Mouse (Mus musculus): ENCODE measurements around the gene Ccdc89. TPM values are rescaled to one million over a fixed set of nuclear protein-coding genes. Genes with fewer than 3 reads are reported as not detected.
A peak's percentile ranks its signal among the peaks of the same experiment; 100 is the strongest.

Gene Ccdc89
- polyA plus RNA-seq, 1 experiment: 0.18 TPM

GRCm38 (mm10) chr7:90460930-90461329 is 34.6 kb downstream of the Ccdc89 start:
- no peaks in the 10 kb centered on the region for H3K27me3 ChIP-seq (ENCODE audit: control insufficient read depth, insufficient read depth, low read length)
- H3K4me3 ChIP-seq (ENCODE audit: control insufficient read depth, insufficient read depth, low read length): no peak overlapping the region
- TF ChIP-seq POLR2A (IDR thresholded peaks at IDR 0.05; ENCODE audit: control insufficient read depth, extremely low read depth, insufficient read depth, low read length, poor library complexity) (no peak), CTCF (IDR thresholded peaks at IDR 0.05; ENCODE audit: borderline replicate concordance, control insufficient read depth, extremely low read depth, insufficient read depth, low read length, poor library complexity) (peak; percentile 47; the same call in 1 of the 2 replicates)
- H3K4me1 ChIP-seq (replicated peaks; ENCODE audit: control insufficient read depth, insufficient read depth, low read length): peaks cover 4% of the 10 kb centered on the region; the same call in 1 of the 2 replicates
- peak; percentile 63 for DNase-seq
- no peak overlapping the region for H3K27ac ChIP-seq (ENCODE audit: control insufficient read depth, insufficient read depth, low read length)
- WGBS: 32% methylated on average over 14 of the region's 14 CpGs
- no peaks in the 10 kb centered on the region for H3K36me3 ChIP-seq (ENCODE audit: control insufficient read depth, insufficient read depth, low read length)

- TF ChIP-seq CTCF (IDR thresholded peaks at IDR 0.05; ENCODE audit: borderline replicate concordance, control insufficient read depth, extremely low read depth, insufficient read depth, low read length, poor library complexity) (no peak), POLR2A (IDR thresholded peaks at IDR 0.05; ENCODE audit: control insufficient read depth, extremely low read depth, insufficient read depth, low read length, poor library complexity) (no peak)
- Histone ChIP-seq H3K27me3 (ENCODE audit: control insufficient read depth, insufficient read depth, low read length) (no peaks in the 10 kb centered on the region), H3K27ac (ENCODE audit: control insufficient read depth, insufficient read depth, low read length) (no peak overlapping the region), H3K4me1 (replicated peaks; ENCODE audit: control insufficient read depth, insufficient read depth, low read length) (0 out of 2 replicates have a peak, but pooled peaks cover 4% of the 10 kb centered on the region), H3K36me3 (ENCODE audit: control insufficient read depth, insufficient read depth, low read length) (no peaks in the 10 kb centered on the region), H3K4me3 (ENCODE audit: control insufficient read depth, insufficient read depth, low read length) (no peak overlapping the region)
- DNase-seq: no peak
- 97% methylated on average over 5 of the region's 5 CpGs for WGBS
Observed at GRCm38 (mm10) chr7:90461441-90461840, 35.1 kb downstream of the Ccdc89 start.

- no peak overlapping the region for H3K27ac ChIP-seq (ENCODE audit: control insufficient read depth, insufficient read depth, low read length)
- 10% methylated on average over 2 of the region's 2 CpGs for WGBS
- peaks cover 15% of the 10 kb centered on the region for H3K36me3 ChIP-seq (ENCODE audit: control insufficient read depth, insufficient read depth, low read length)
- H3K27me3 ChIP-seq (ENCODE audit: control insufficient read depth, insufficient read depth, low read length): no peaks in the 10 kb centered on the region; the same call in 1 of the 2 replicates
- H3K4me1 ChIP-seq (replicated peaks; ENCODE audit: control insufficient read depth, insufficient read depth, low read length): peaks cover 5% of the 10 kb centered on the region
- DNase-seq: no peak
- H3K4me3 ChIP-seq (ENCODE audit: control insufficient read depth, insufficient read depth, low read length): no peak overlapping the region
- TF ChIP-seq CTCF (IDR thresholded peaks at IDR 0.05; ENCODE audit: borderline replicate concordance, control insufficient read depth, extremely low read depth, insufficient read depth, low read length, poor library complexity) (no peak), POLR2A (IDR thresholded peaks at IDR 0.05; ENCODE audit: control insufficient read depth, extremely low read depth, insufficient read depth, low read length, poor library complexity) (no peak)
Observed at GRCm38 (mm10) chr7:90473511-90473910, 47.1 kb downstream of the Ccdc89 start.

GRCm38 (mm10) chr7:90475793-90476312 is 49.5 kb downstream of the Ccdc89 start, which contains the start of gene Tmem126b:
Gene Tmem126b (minus strand): TSS chr7:90476001.
- no peaks in the 10 kb centered on the region for H3K36me3 ChIP-seq (ENCODE audit: control insufficient read depth, insufficient read depth, low read length)
- under 1% methylated on average over 36 of the region's 36 CpGs for WGBS
- no peak for TF ChIP-seq CTCF (IDR thresholded peaks at IDR 0.05; ENCODE audit: borderline replicate concordance, control insufficient read depth, extremely low read depth, insufficient read depth, low read length, poor library complexity)
- peak; percentile 86 for TF ChIP-seq POLR2A (IDR thresholded peaks at IDR 0.05; ENCODE audit: control insufficient read depth, extremely low read depth, insufficient read depth, low read length, poor library complexity)
- H3K4me3 ChIP-seq (ENCODE audit: control insufficient read depth, insufficient read depth, low read length): peak within 1 kb of the TSS; percentile 66
- H3K27me3 ChIP-seq (ENCODE audit: control insufficient read depth, insufficient read depth, low read length): no peaks in the 10 kb centered on the region; the same call in 1 of the 2 replicates
- 0 out of 2 replicates have a peak within 1 kb of the TSS, but pooled peaks have one; percentile 24 for H3K27ac ChIP-seq (ENCODE audit: control insufficient read depth, insufficient read depth, low read length)
- H3K4me1 ChIP-seq (replicated peaks; ENCODE audit: control insufficient read depth, insufficient read depth, low read length): peaks cover 5% of the 10 kb centered on the region
- DNase-seq: peak; percentile 100

- no peak for DNase-seq
- no peaks in the 10 kb centered on the region for H3K36me3 ChIP-seq (ENCODE audit: control insufficient read depth, insufficient read depth, low read length)
- H3K27ac ChIP-seq (ENCODE audit: control insufficient read depth, insufficient read depth, low read length): 0 out of 2 replicates have a peak within 1 kb of the TSS, but pooled peaks have one; percentile 24
- 1% methylated on average over 32 of the region's 32 CpGs for WGBS
- no peaks in the 10 kb centered on the region; the same call in 1 of the 2 replicates for H3K27me3 ChIP-seq (ENCODE audit: control insufficient read depth, insufficient read depth, low read length)
- peaks cover 5% of the 10 kb centered on the region for H3K4me1 ChIP-seq (replicated peaks; ENCODE audit: control insufficient read depth, insufficient read depth, low read length)
- H3K4me3 ChIP-seq (ENCODE audit: control insufficient read depth, insufficient read depth, low read length): peak within 1 kb of the TSS; percentile 66
- TF ChIP-seq CTCF (IDR thresholded peaks at IDR 0.05; ENCODE audit: borderline replicate concordance, control insufficient read depth, extremely low read depth, insufficient read depth, low read length, poor library complexity): no peak
- no peak for TF ChIP-seq POLR2A (IDR thresholded peaks at IDR 0.05; ENCODE audit: control insufficient read depth, extremely low read depth, insufficient read depth, low read length, poor library complexity)
Observed at GRCm38 (mm10) chr7:90476313-90477245, 50.2 kb downstream of the Ccdc89 start, which contains the start of gene Dlg2. Gene Dlg2 (plus strand): TSS chr7:90476672.

Other genes with a start within 250 kb of the Ccdc89 start
- not detected in 2 replicates for gene Ccdc83, start 160.8 kb upstream of the Ccdc89 start, polyA plus RNA-seq (2012; rRNA removed)
- 5.9 and 6.2 TPM in 2 replicates for gene Sytl2, start 124.3 kb upstream of the Ccdc89 start, polyA plus RNA-seq (2012; rRNA removed)
- gene Crebzf, start 16.2 kb downstream of the Ccdc89 start, polyA plus RNA-seq (2012; rRNA removed): 91.7 and 104 TPM in 2 replicates
- 6.9 and 12.8 TPM in 2 replicates for gene Tmem126a, start 30.7 kb downstream of the Ccdc89 start, polyA plus RNA-seq (2012; rRNA removed)
- gene Tmem126b, start 49.4 kb downstream of the Ccdc89 start, polyA plus RNA-seq (2012; rRNA removed): 5.4 and 6.3 TPM in 2 replicates
- gene Dlg2, start 50.1 kb downstream of the Ccdc89 start, polyA plus RNA-seq (2012; rRNA removed): 5.0 and 6.0 TPM in 2 replicates

Data from thymus, adult 2 months (tissue).